Mouse (Mus musculus) gastrocnemius, postnatal 36 days (tissue): ENCODE results near the gene Mfap3l. TPM values are rescaled to one million over a fixed set of nuclear protein-coding genes. Genes with fewer than 3 reads are reported as not detected.
A peak's percentile ranks its signal among the peaks of the same experiment; 100 is the strongest.
"Not testable (repeated sequence)": the region's sequence is repeated elsewhere in the genome, so short reads cannot be mapped to it uniquely, and the experiment has no call there.

Source experiments
- DNase-seq, 2 experiments: peaks; one replicate each; pipeline ENCODE4 v3.0.0; 2022
- intact Hi-C: fragments of 180-260 bp; cut with DNase I; formaldehyde crosslinking; loops from one replicate; pipeline ENCODE4 v1.15.1; 2025
- long read RNA-seq, 2 experiments: library from polyadenylated mRNA; stranded (forward); transcript quantifications; one replicate each; pipeline ENCODE4 v2.0.0; 2021
- total RNA-seq, 2 experiments: library from RNA; stranded (reverse); gene quantifications; 2 replicates each; pipeline ENCODE4 v1.2.3; 2021

Gene Mfap3l
- total RNA-seq: 1 to 10 TPM; 3.6 to 3.7 TPM
- long read RNA-seq, experiment 1: 0 reads
- long read RNA-seq, experiment 2: 0 reads

DNA sequence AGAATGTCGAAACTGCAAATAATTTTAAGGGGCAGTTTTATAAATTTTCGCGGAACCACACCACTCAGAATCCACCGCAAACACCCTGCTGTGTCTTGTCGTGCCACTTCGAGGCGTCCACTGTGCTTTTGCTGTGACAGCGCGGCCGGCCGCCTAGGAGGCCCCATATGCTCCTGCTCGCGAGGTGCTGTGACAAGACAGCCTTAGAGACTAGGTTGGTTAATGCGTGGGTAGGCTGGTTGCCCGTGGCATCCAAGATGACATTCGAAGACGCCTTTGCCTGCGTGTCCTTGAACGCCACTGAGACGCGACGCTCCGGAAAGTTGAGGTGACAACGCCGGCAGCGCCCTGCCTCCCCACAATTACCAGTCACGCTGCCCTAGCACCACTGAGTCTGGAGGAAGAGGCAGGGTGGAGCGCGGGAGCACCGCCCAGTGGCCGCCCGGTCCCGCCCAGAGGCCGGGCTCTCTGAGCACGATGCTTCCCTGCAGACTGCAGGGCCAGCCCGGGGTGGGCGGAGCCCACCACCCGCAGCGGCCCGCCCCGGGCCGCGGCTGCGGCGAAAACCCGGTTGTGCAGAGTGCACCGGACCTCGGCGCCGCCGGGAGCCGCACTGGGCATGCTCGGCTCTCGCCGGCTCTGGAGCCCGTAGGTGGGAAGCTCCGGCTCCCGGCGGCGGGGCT is at the start of gene Mfap3l:
Gene Mfap3l (plus strand): TSS at position 578 of the 683 bp plus-strand sequence.
- peak; percentile 80 to 84 for DNase-seq
- intact Hi-C loops: loop anchor here (10.0 kb wide), 1 partner anchor 128 kb away; the partner anchor contains the start of genes Aadat and Gm10283

GRCm38 (mm10) chr8:60583369-60583768 is 49.3 kb upstream of the Mfap3l start:
- intact Hi-C loops: no loop called here
- DNase-seq: no peak

DNA sequence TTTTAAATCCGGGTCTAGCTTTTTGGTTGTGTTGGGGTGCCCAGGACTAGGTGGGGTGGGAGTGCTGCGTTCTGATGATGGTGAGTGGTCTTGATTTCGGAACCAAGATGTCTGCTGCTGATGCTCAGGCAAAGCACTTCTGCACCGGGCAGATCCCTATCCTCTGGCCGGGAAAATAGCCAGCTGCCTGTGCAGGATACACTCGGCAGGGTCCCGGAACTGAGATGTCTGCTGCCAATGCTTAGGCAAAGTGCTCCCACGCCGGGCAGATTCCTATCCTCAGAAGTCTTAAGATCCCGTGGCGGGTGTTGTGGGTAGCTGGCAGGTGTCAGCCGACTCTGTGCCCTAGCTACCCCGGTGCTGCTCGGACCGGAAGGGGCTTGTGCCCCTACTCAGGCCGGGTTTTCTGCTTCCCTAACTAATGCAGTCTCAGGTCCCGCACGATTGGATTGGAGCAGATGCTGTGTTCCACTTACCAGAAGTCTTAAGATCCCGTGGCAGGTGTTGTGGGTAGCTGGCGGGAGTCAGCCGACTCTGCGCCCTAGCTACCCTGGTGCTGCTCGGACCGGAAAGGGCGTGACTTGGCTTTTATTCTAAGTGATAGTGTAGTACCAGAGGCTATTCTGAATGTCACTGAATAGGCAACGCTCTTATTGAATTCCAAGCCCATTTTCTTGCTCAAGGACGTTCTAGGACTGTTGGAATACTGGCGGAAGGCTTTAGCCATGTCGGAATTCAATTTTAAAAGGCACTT is 41.1 kb upstream of the Mfap3l start:
- intact Hi-C loops, DNase-seq: not testable (repeated sequence)

DNA sequence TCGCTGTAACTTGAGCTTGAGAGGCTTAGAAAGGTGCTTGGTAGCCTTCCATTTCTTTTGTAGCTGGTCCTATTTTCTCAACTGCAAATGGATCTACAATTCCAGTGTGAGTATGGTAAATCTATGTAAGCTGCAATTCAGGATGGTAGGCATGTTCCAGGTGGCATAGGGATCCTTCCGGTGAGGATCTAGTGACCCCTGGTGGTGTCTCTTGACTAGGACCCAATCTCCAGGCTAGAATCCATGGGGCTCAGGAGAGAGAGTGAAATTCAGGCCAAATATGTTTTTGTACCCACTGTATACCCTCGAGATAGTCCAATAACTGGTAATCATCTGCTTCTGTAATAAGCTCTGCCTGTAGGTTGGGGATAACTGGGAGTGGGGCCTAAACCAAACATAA is 37.9 kb upstream of the Mfap3l start:
- no peak for DNase-seq
- intact Hi-C loops: no loop called here

- DNase-seq: no peak
- intact Hi-C loops: no loop called here
These were observed 21.0 kb upstream of the Mfap3l start for GRCm38 (mm10) chr8:60611580-60612111.

DNA sequence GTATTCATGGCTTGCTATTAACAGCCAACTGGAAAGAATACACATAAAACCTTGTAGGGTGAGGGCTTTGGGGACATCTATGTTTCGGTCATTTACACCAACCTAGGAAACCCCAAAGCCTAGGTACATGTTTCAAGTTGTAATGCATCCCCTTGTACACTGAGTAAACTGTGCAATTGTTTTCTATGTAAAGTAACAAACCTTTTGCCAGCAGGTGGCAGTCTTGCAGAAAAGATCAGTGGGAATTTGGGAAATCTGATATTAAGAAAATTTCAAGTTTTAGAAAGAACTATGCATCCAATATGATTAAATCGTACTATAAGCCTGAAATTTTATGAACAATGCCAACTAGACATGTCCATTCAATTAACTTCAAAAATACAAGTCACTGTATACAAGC is 15.7 kb upstream of the Mfap3l start:
- intact Hi-C loops: loop anchor here (2.0 kb wide), 1 partner anchor 250 kb away; no protein-coding TSS in a partner anchor

DNA sequence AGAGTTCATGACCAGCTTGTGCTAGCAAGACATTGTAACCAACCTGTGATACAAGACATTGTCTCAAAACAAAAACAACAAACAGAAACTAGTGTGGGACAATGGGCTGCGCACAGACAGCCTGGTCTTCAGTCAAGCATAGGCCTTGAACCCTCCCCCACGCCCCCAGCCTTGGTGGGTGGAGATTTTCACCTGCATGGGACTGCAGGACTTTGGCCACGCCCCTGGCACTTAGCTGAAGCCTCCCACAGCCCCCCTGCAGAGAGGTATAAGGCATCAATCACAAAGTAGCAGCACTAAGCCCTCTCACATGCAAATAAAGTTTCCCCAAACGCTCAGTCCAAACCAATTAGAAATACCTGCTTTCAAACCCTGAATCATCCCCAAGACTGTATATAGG is 11.1 kb upstream of the Mfap3l start:
- no peak for DNase-seq
- intact Hi-C loops: no loop called here

More for the DNA sequence above, 15.7 kb upstream of the Mfap3l start:
- DNase-seq: no peak

DNA sequence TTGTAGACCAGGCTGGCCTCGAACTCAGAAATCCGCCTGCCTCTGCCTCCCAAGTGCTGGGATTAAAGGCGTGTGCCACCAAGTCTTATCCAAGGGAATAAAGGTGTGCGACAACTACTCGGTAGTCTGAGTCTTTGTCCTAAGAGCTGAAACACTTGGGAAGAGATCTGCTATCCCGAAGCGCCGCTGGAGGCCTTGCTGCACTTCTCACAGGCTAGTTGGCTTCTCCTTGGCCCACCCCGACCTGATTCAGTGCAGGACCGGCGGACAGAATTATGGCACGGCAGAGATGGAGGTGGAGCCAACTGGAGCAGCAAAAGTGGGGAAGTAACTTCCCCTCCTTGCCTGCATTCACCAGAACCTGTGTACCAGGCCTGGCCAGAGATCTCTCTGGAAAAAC is 10.6 kb upstream of the Mfap3l start:
- intact Hi-C loops: no loop called here
- no peak for DNase-seq

- no peak for DNase-seq
- intact Hi-C loops: no loop called here
These were observed 9.2 kb upstream of the Mfap3l start for GRCm38 (mm10) chr8:60623438-60623837.

DNA sequence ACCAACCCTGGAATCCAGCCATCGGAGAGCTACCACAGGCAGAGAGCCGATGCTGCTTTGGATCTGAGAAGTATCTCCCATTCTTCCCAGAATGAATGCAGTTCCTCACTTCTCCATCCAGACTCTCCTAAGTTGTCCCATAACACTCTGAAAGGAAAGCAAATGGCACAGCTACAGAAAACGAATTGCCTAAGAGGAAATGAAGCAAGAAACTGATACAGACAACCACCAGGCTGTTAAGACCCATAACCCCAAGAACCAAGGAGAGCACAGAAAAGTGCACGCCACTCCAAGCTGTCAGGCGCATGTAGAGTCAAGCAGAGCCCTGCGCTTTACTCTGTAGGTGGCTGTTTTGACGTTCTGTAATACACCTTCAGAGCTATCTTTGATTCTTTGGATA is 7.9 kb upstream of the Mfap3l start:
- intact Hi-C loops: no loop called here

GRCm38 (mm10) chr8:60627937-60628336 is 4.7 kb upstream of the Mfap3l start:
- intact Hi-C loops: no loop called here
- no peak for DNase-seq

More for the DNA sequence above, 7.9 kb upstream of the Mfap3l start:
- DNase-seq: no peak

GRCm38 (mm10) chr8:60629059-60629458 is 3.6 kb upstream of the Mfap3l start:
- no peak for DNase-seq
- intact Hi-C loops: no loop called here

DNA sequence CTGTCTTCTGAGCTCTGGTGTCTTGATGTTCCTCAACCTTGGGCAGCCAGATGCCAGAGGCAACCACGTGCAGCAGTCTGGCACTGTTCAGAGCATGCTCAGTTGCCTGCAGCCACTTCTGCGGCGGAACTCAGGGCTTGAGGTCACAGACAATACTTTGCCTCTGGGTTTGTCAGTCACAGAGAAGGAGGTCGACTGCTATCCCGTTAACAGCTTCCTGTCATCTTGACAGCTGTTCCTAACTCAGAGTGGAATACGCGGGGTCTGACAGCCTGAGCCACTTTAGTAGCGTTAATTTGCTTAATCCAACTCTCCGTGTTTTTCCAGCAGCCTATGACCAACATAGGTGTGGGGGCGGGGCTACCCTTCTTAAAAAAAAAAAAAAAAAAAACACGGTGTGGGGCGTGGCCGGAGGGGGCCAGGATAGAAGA is 1.1 kb upstream of the Mfap3l start:
- DNase-seq: peak; percentile 60 to 65
- intact Hi-C loops: loop anchor here (10.0 kb wide), 1 partner anchor 127 kb away; the partner anchor contains the start of genes Aadat and Gm10283

GRCm38 (mm10) chr8:60632933-60633655 is 467 bp downstream of the Mfap3l start:
- no peak for DNase-seq
- intact Hi-C loops: loop anchor here (10.0 kb wide), 1 partner anchor 128 kb away; the partner anchor contains the start of genes Aadat and Gm10283

GRCm38 (mm10) chr8:60634921-60635320 is 2.3 kb downstream of the Mfap3l start:
- no peak for DNase-seq
- intact Hi-C loops: loop anchor here (10.0 kb wide), 1 partner anchor 130 kb away; the partner anchor contains the start of genes Aadat and Gm10283

DNA sequence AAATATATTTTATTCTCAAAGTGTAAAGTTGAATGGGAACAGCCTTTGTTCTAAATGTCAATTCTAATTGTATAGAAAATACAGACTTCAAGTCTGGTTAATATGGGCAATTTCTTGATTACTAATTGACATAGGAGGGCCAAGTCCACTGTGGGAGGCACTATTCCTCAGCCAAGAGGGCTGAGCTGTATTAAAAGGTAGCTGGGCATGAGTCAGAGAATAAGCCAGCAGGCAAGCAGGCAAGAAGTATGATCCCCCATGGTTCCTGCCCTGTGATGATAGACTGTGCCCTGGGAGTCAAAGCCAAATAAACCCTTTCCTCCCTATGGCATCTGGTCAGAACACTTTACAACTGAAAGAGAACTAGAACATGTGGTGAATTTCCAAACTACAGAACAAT is 3.2 kb downstream of the Mfap3l start:
- no peak for DNase-seq
- intact Hi-C loops: loop anchor here (10.0 kb wide), 1 partner anchor 131 kb away; the partner anchor contains the start of genes Aadat and Gm10283

DNA sequence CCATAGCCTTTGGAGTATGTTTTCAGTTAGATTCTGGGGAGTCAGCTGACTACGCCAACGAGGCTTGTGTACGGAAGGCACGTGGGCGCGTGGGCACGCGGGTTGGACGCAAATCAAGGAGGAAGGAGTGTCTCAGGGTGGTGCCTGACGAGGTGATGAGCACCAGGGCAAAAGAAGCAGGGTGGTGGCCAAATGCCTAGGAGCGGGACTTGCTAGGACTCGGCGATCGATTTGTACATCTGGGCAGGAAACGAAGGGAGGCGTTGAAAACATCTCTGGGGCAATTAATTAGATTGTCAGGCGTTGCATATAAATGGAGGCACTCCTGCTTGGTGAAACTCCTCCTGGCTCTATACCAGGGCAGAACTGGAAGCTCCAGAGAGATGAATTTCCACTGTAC is 7.4 kb downstream of the Mfap3l start:
- intact Hi-C loops: no loop called here

GRCm38 (mm10) chr8:60643416-60644020 is 10.9 kb downstream of the Mfap3l start:
- intact Hi-C loops: no loop called here

More for the DNA sequence above, 7.4 kb downstream of the Mfap3l start:
- no peak for DNase-seq

GRCm38 (mm10) chr8:60645164-60645563 is 12.5 kb downstream of the Mfap3l start:
- intact Hi-C loops: no loop called here
- no peak for DNase-seq

More at GRCm38 (mm10) chr8:60643416-60644020, 10.9 kb downstream of the Mfap3l start:
- no peak for DNase-seq

DNA sequence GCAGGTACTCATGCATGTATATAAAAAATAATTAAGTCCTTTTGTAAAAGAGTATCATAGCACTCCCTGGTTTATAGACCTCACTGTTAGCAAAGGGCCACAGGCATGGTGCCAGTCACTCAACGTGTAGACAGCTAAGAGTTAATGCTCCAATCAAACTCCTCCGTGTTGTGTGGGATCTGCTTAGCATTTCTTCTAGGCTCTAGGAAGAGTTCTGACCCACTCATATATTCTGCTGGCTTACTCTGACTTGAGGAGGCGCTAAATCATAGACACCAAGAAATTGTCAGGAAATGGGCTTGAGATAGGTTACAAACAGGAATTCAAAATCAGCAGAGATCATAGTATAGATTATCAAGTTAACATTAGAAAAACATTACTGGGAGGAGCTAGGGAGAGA is 13.3 kb downstream of the Mfap3l start:
- DNase-seq: no peak
- intact Hi-C loops: no loop called here
